Mouse (Mus musculus): ENCODE measurements around the gene Npw. TPM values are rescaled to one million over a fixed set of nuclear protein-coding genes. Genes with fewer than 3 reads are reported as not detected.

Gene Npw
- not detected for total RNA-seq (2023)

DNA sequence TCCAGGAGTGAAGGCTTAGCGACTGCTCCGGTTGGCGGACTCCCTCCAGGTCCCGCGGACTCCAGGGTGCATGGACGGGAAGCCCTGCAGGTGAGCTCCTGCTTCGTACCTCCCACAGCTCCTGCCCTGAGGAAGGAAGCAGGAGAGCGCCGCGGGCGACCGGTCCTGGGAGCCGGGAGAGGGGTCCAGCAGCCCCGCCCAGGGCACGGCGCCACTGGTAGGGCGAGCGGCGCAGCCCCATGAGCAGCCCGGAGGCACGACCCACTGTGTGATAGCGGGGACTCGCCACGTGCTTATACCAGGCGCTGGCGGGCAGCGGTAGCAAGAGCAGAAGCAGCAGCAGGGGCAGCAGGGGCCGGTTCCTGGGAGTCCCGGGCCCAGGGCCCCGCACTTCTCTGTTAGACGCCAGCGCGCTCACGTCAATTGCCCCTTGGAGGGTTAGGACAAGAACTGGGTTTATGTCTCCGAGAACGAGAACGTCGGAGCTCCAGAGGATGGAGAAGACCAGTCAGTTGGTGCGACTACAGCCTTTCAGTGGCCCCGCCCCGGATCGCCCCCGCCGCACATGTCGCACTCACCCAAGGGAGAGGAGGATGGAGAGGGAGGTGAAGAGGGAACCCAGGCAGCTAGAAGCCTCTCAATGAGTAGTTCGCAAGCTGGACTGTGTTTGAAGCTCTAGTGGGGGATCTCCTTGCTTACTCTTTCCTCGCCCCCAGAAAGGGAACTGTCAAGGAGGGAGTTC is at the start of gene Npw:
Npw (minus strand) TSS at position 441 of the 742 bp plus-strand sequence.

DNA sequence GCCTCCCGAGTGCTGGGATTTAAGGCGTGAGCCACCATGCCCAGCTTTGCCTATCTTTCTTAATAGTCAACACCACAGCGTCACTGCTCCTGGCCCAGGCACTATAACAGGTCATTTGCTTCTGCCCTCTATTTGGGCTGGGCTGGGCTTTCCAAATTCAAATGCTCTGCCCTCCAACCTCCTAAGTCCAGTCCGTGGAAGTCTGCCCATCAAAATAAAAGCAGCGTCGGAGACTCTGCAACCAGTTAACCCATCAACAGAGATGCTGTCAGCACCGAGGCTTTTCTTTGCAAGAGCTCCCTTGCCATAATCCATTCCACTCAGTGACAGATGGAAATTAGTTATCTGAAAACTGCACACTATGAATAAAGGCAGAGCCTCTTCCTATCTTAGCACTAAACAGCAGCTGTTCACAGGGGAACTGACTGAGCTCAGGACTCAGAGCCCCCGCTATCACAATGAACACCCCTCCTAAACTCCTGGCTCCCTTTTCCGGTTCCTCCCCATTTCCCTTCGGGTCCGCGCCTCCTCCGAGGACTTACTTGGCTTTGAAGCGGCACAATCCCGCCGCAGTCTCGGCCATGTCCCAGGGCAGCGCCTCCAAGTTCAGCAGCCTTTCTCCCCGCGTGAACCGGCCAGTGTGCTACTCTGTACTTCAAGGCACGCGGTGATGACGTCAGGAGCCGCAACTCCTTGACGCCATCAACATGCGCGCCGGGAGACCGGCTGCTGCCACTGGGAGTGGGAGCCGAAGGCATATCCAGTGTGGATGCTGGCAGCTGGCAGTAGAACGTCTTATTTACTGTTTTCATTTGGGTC is 48.9 kb upstream of the Npw start, which contains the start of gene Tbl3:
Tbl3 (minus strand) TSS at position 679 of the 819 bp plus-strand sequence.

DNA sequence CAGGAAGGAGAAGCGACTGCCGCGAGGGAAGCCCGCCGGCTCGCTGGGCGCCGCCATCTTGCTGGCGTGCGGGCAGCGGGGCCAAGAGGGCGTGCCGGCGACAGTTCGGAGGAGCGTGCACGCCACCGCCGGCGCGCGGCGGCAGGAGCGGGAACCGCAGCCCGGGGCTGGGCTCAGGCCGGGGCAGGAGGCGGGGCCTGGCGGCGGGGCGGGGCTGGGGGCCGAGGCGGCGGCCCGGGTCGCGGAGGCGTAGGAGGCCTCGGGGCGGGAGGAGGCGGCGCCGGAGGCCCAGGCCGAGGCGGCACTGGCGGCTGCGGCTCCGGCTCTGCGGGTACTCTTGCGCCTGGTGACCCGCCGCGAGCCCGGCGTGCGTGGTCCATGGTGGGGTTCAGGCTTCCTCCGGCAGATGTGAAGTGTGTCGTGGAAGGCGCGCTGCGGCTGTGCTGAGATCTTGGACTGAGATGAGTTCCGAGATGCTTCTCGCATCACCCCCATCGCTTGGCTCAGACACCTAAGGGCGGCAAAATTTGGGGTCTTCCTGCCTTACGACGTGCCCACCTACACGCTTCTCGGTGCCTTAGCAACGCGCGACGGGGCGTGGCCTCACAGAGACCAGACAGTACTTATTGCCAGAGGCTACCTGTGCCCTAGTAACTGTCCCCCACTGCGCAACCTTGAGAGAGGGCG is 37.9 kb upstream of the Npw start, which contains the start of the genes Gfer and Noxo1:
Gfer (minus strand) TSS at position 146 of the 687 bp plus-strand sequence.
Noxo1 (plus strand) TSS at position 224 of the 687 bp plus-strand sequence.

DNA sequence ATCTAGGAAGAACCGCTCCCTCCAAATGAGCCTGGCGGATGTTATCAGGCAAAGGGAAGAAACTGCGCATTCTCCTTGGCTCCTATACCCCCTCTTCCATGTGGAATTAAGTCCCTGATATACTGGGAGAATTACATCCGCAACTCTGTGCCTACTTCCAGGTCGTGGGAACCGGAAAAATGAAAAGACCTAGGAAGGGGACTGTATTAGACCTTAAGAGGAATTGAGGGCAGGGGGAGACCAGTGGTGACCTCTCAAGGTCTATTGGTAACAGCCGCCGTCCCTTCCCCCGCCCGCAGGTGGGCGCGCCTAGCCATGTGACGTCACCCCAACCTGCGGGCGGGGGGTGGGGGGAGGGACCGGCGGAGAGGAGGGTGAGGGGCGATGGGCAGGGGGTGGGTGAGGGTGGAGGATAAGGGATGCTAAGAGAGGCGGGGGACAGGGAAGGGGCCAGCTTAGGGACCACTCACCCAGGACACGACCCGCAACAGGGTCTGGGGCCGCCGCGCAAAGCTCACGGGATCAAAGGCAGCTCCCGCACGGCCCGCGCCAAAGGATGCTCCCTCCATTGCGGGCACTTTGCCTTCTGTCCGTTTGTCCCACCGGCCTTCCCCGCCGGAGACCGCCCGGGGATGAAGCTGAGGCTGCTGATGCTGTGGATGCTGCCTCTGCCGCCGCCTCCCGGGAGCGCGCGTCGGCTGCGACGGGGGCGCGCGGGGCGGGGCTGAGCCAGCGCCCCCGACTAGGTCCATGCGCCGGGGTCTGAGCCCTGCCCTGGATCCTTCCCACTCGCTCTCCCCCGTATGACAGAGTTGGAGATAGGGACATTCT is 31.2 kb upstream of the Npw start, which contains the start of gene Syngr3:
Syngr3 (minus strand) TSS at position 705 of the 831 bp plus-strand sequence.

DNA sequence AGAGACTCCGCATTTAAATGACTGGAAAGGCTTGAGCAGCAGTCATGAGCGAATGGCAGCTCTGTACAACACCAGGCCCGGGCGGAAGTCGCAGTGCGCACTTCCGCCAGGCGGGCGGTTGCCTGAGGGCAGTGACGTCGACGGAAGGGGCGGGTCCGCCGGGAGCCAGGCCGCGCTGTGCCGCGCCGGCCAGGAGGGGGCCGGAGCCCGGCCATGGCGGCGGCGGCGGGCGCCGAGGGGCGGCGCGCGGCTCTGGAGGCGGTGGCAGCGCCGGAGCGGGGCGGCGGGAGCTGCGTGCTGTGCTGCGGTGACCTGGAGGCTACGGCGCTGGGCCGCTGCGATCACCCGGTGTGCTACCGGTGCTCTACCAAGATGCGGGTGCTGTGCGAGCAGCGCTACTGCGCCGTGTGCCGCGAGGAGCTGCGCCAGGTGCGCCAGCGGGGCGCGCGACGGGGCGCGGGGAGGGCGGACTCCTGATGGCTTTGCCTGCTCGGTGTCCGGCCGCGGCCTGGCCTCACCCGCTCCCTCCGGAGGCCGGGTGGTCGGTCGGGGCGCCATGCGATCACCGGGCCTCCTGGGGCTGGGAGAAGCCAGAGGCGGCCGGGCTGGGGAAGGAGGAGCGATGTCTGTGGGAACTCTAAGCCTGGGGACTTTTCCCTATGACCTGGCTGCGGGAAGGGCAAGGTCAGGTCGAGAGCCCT is 11.4 kb upstream of the Npw start, which contains the start of gene Zfp598:
Zfp598 (plus strand) TSS at position 143 of the 701 bp plus-strand sequence.

DNA sequence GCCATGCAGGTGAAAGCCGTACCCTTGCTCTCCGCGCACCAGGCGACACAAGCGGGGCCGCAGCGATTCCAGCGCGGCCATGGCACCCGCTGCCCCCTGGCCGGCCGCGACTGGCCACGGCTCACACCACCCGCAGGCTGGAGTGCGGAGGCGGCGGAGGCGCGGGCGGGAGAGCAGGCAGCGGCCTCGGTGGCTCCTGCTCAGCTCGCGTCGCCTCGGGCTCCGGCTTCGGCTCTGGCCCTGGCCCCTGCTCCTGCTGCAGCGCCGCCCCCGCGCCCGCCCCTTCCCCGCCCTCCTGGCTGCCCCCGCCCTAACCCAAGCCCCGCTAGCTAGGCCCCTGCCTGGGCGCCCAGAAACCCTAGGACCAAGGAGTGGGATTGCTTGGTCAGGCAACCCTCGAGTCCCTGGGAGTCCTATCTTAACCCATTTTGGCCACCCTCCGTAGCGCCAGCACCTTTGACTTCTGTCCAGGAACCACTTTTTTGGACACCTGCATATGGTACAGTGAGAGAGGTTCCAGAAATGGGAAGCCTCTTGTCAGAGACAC is 8.1 kb downstream of the Npw start, which contains the start of gene Slc9a3r2:
Slc9a3r2 (minus strand) TSS at position 258 of the 547 bp plus-strand sequence.

DNA sequence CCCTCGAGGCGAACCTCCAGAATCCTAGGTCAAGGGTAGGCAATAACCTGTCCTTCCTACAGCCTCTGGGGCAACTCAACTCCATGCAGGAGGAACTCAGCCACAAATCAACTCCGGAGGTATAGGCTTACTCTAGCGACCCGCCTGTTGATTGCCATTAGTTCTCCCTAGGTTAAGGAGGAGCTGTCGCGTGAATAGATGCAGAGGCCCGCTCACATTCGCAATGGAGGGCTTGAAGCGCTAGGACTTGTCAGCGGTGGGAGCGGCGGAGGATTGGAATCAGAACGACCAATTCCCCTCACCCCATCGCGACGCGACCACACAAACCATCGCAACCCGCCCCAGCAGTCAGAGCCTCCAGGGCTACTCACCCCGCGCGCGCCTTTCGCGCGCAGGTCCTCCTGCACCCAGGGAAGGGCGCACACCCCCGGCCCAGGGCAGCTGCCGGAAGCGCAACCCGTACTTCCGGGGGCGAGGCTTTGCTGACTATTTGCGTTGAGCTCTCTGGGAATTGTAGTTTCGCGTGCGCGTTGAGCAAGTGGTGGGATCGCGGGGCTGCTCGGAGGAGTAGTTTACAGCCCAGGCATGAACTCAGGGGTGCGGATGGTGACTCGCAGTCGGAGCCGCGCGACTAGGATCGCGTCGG is 26.0 kb downstream of the Npw start, which contains the start of the genes Tsc2 and Nthl1:
Tsc2 (minus strand) TSS at position 464 of the 646 bp plus-strand sequence.
Nthl1 (plus strand) TSS at position 514 of the 646 bp plus-strand sequence.

Other genes starting within 250 kb of the Npw start
- gene Rnps1, start 243.9 kb downstream of the Npw start, total RNA-seq (2023): 178 TPM
- 16.9 TPM for gene Eci1, start 231.8 kb downstream of the Npw start, total RNA-seq (2023)
- 5.4 TPM for gene Dnase1l2, start 215.4 kb downstream of the Npw start, total RNA-seq (2023)
- 80.5 TPM for gene E4f1, start 188.1 kb downstream of the Npw start, total RNA-seq (2023)
- 13.1 TPM for gene Pgp, start 188.1 kb downstream of the Npw start, total RNA-seq (2023)
- gene Bricd5, start 184.6 kb downstream of the Npw start, total RNA-seq (2023): 0.89 TPM
- 23.8 TPM for gene Mlst8, start 179.4 kb downstream of the Npw start, total RNA-seq (2023)
- not detected for gene Caskin1, start 169.9 kb downstream of the Npw start, total RNA-seq (2023)
- 179 TPM for gene Traf7, start 130.5 kb downstream of the Npw start, total RNA-seq (2023)
- gene Rab26, start 124.2 kb downstream of the Npw start, total RNA-seq (2023): 1.5 TPM
- 107 TPM for gene Pkd1, start 108.6 kb downstream of the Npw start, total RNA-seq (2023)
- 62.2 TPM for gene Tsc2, start 25.8 kb downstream of the Npw start, total RNA-seq (2023)
- 4.5 TPM for gene Nthl1, start 25.8 kb downstream of the Npw start, total RNA-seq (2023)
- gene Slc9a3r2, start 8.1 kb downstream of the Npw start, total RNA-seq (2023): 0.74 TPM
- gene Zfp598, start 11.2 kb upstream of the Npw start, total RNA-seq (2023): 65.9 TPM
- not detected for gene Syngr3, start 31.5 kb upstream of the Npw start, total RNA-seq (2023)
- 19.5 TPM for gene Gfer, start 37.7 kb upstream of the Npw start, total RNA-seq (2023)
- 3.9 TPM for gene Noxo1, start 37.8 kb upstream of the Npw start, total RNA-seq (2023)
- gene Tbl3, start 49.2 kb upstream of the Npw start, total RNA-seq (2023): 24.9 TPM
- gene Rnf151, start 59.6 kb upstream of the Npw start, total RNA-seq (2023): not detected
- gene Rps2, start 59.7 kb upstream of the Npw start, total RNA-seq (2023): 1,499 TPM
- gene Ndufb10, start 66.0 kb upstream of the Npw start, total RNA-seq (2023): 70.6 TPM
- gene Rpl3l, start 69.4 kb upstream of the Npw start, total RNA-seq (2023): not detected
- gene Msrb1, start 78.2 kb upstream of the Npw start, total RNA-seq (2023): 37.8 TPM
- not detected for gene Hs3st6, start 94.5 kb upstream of the Npw start, total RNA-seq (2023)
- not detected for gene Meiob, start 145.8 kb upstream of the Npw start, total RNA-seq (2023)
- 33.2 TPM for gene Hagh, start 181.7 kb upstream of the Npw start, total RNA-seq (2023)
- gene Fahd1, start 191.9 kb upstream of the Npw start, total RNA-seq (2023): 2.7 TPM
- not detected for gene Igfals, start 207.5 kb upstream of the Npw start, total RNA-seq (2023)
- gene Nubp2, start 227.9 kb upstream of the Npw start, total RNA-seq (2023): 52.8 TPM
- 31.2 TPM for gene Spsb3, start 228.2 kb upstream of the Npw start, total RNA-seq (2023)
- 59.7 TPM for gene Eme2, start 236.6 kb upstream of the Npw start, total RNA-seq (2023)
- 45.5 TPM for gene Mrps34, start 236.7 kb upstream of the Npw start, total RNA-seq (2023)
- 26.5 TPM for gene Nme3, start 238.0 kb upstream of the Npw start, total RNA-seq (2023)